Mouse (Mus musculus) embryo, embryonic 9.5 days (tissue): ENCODE results near the gene D17H6S53E.

Experiments used
- DNase-seq: peaks from one replicate; pipeline ENCODE4 v3.0.0-alpha.2; 2017; ENCODE audit errors: extremely low spot score

D17H6S53E gene

DNA sequence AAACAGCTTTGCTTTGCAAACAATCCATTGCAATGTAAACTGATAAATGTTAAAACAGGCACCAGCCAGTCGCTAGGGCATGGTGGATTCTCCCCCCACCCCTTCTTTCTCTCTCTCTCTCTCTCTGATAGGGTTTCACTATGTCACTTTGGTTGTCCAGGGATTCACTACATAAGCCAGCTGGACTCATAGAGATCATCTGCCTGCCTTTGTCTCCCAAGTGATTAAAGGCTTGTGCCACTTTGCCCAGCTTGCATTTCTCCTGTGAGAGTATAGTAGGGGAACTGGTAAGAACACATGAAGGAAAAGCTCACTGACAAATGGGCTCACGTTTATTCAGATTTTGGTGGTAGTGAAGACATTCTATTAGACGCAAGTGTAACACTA lies 6.0 kb downstream of the D17H6S53E start:
- no peak for DNase-seq

DNA sequence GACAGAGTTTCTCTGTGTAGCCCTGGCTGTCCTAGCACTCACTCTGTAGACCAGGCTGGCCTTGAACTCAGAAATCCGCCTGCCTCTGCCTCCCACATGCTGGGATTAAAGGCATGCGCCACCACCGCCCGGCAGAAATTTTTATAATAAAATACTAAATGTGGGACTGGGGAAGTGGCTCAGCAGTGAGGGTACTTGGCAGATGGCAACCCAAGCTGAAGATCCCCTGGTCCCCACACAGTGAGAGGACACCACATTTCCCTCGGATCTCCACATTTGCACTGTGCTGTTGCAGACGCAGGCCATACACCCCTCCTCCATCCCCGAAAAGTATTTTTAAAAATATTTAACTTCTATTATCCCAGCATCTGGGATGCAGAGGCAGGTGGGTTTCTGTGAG lies 7.3 kb downstream of the D17H6S53E start:
- no peak for DNase-seq

DNA sequence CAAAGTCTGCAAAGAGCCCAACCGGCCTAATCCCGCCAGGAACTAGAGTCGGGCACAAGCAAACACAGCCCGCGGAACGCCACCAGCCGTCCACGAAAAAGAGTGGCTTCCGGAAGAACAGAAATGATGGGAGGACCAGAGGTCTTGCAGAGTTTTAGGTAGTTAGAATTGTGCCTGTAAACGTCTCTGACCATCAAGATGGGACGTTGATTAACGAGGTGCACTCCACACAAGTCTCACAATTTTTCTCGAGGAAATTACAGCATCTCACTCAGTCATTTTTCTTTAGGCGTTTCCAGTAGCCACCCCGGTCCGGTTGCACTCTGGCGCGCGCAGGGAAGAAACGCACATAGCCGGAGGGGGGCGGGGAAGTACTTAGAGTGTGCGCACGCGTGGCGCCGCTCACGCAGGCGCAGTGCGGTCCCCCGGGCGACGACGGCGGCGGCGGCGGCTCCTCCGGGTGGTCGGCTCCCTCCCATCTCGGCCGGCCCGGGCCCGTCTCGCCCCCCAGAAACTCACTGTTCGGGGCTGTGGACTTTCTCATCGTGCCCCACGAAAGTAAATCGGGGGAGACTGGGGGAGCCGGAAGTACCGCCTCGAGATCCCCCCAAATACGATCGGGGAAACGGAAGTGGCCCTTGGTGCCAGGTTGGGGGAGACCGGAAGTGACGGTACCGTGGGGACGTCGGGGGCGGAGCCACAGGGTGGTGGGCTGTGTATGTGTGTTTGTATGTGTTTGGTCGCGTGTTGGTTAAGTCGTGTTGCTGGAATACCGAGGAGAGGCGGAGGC lies 8.8 kb downstream of the D17H6S53E start, which contains the start of gene Bag6:
TSS of gene Bag6 (plus strand) at position 378 of the 790 bp plus-strand sequence.
- DNase-seq, result peak; percentile 96

DNA sequence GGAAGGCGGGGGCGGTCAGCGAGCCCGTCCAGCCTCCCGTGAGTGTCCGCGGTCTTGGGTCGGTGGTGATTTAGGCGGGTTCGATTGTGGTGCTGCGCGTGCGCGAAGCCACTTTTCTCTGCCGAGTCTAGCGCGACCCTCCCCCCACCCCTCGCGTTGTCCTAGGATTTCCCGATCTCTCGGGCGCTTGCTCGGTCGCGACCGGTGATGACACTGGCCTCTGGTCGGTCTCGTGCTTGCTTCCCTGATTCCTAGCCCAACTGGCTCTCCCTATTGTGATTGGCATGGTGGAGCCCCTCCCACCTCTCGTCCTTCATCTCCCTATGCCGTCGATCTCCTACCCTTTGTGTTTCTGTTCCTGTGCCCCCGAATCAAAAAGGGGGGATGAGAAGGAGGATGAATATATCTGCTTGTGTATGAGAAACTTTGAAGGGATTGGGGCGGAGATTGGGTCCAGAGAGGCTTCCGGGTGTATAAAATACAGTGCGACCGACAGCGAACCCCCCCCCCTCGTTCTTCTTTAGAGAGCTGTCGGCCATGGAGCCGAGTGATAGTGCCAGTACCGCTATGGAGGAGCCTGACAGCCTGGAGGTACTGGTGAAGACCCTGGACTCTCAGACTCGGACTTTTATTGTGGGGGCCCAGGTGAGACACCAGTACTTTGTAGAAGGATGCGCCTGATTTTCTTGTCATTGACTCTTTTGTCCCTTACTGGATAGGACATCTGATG lies 9.6 kb downstream of the D17H6S53E start:
- DNase-seq, result no peak

DNA sequence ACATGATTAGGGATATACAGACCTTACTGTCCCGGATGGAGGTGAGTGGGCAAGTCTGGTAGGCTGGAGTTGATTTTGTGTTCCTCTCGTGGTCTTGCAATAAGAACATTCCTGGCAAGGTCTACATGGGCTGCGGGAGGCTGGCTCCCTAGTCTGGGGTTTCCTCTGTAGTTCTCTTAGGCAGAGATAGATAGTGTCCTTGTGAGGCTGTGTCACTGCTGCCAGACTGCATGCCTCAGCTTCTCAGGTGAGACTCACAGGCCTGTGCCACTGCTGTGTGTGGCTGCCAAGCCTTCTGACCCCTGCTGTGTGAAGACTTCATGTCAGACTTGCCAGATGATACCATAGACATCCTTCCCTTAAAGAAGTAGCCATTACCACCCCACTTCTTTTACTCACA lies 13.1 kb downstream of the D17H6S53E start:
- DNase-seq, result no peak

DNA sequence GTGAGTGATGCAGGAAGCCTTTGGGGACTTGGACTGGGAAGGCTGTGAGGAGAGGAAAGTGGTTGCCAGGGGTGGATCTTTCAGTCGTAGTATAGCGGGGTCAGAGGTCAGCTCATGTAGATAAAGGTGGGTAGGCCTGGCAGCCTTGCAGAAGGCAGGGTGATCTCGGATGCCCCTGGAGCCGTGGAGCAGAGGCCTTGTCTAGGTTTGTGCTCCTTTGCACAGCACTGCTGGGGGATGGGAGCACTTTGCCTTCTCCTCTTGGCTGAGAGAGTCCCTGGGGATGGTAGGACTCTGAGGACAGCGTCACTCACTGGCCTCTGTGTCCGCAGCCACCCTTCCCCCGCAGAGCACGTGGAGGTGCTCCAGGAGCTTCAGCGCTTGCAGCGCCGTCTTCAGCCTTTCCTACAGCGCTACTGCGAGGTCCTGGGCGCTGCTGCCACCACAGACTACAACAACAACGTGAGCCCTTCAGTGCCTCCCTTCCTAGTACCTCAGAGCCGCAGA lies 14.4 kb downstream of the D17H6S53E start:
- no peak for DNase-seq

DNA sequence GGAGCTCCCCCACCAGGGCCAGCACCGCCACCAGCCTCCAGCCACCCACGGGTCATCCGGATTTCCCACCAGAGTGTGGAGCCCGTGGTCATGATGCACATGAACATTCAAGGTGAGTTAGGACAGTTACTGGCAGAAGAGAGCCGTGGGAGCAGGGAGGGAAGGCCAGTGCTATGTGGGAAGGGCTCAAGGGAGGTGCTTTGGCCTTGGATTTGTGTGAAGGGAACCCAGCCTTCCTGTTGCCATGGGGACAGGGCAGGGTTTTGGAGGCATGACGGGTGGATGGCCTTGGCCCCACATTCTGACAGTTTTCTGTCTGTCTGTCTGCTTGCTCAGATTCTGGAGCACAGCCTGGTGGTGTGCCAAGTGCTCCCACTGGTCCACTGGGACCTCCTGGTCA lies 15.8 kb downstream of the D17H6S53E start:
- no peak for DNase-seq

DNA sequence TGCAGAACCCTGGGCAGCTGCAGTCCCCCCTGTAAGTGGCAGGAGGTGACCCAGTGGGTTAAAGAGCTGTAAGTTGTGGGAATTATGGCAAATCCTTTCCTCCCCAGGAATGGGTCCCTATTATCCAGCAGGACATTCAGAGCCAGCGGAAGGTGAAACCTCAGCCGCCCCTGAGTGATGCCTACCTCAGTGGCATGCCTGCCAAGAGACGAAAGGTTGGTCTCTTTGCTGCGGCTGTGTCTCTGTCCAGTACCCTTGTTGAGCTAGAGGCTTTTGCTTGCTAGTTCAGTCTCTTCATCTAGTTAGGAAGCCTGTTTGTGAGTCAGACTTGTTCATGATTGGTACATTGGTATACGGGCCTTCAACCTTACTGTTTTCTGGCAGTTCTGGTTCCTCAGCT lies 20.0 kb downstream of the D17H6S53E start:
- DNase-seq, result no peak

DNA sequence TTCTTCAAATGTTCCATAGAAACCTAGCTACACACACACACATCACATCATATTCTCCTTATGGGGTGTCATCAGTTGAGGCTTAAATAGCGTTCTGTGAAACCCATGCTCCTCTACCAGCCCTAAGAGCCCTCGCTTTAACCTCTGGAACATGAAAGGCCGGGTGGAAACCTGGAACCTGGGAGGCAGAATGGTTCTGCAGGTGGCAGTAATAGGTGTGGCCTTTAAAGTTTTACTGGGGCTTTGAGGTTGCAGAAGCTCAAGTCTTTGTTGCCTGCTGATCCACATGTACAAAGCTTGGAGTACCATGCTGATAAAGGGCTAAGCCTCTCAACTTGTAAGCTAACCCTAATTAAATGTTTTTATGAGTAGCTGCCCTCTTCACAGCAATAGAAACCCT lies 21.2 kb downstream of the D17H6S53E start:
- peak; percentile 36 for DNase-seq

DNA sequence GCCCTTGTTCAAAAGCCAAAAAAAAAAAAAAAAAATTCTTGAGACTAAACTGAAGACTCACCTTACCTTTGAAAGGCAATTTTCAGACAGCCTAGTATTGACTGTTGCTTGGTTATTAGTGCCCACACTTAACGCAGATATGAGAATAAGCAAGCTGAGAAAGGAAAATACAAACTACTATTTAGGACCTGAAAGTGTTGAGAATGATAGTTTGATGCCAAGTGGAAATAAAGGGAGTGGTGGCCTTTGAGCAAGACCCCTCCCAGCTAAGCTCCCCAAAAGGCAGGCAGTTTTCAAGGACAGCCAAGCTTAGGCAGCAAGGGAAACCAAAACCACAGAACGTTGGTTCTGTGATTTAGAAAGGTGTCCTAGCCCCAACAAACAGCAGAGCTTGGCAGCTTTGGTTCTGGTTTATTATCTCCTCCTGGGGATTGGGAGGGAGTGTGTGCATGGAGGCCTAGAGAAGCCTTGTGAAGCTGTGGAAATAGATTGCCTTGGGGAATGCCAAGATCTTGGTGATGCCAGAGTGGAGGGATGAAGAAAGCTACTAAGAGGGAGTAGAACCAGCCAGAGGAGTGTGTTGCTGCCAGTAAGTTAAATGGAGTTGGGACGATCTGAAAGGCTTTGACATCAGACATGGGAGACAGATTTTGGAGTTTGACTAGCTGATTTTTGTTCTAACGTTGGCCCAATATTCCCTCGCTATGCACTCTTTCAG lies 21.9 kb downstream of the D17H6S53E start:
- no peak for DNase-seq

DNA sequence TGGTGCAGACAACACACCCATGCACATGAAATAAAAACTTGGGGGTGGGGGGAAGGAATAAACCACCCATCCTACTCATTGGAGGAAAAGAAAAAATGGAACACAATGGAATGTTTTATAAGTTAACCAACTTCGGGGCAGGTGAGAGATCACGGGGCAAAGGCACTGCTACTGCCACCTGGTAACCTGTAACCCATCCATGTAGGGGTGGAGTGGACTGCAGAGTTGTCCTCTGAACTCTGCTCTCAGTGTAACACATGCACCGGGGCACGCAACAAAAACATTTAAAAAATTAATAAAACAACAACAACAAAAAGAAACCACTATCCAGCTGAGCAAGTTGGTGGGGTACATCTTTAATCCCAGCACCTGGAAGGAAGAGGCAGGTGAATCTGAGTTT lies 25.9 kb downstream of the D17H6S53E start:
- DNase-seq, result no peak

DNA sequence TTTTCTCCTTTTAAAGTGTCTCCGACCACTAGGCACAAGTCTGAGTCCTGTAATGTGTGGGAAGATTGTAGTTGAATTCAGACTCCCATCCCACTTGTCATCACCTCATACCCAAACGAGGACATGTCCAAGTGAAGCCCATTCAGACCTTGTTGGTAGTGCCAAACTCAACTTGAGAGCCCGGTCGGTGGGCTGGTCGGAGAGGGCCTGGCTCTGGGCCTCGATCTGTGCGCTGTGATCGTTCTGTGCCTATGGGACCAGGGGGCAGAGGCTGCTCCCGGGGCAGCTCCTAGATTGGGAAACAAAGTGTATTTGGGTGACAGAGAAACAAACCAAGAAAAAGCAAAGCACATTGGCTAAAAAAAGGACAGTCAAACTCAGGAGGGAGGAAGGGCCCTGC lies 26.9 kb downstream of the D17H6S53E start:
- no peak for DNase-seq

DNA sequence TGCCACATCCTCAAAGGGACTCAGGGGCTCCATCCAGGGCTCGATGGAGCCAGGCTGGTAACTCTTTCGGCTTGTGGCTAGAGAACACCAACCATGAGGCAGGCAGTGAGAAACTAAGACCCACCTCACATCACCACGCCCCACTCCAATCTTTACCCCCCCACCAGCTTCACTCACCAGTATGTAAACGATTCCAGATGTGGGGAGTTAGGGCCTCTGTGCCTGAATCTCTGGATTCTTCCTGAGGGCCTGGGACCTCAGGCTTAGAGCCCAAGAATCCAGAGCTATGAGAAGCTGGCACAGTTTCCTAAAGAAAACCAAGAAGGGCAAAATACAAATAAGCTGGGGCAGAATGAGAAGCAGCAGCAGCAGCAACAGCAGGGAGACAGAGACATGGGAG lies 27.8 kb downstream of the D17H6S53E start:
- DNase-seq, result no peak

DNA sequence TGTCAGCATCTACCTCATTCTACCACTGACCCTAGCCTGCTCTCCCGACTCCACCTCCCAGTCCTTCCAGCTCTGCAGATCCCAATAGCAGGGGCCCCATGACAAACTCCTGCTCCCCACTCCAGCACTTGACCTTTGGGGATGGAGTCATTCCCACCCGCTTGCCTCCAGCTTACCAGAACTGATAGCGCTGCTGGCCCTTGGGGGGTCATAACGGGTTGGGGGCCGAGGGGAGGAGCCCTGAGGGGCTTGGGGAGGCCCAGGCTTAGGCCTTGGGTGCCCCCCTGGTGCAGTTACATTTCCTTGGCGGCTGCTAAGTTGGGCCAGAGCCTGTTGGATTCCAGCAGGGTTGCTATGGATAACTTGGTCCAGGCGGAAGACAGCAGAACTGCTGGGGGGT lies 28.4 kb downstream of the D17H6S53E start:
- DNase-seq, result no peak

DNA sequence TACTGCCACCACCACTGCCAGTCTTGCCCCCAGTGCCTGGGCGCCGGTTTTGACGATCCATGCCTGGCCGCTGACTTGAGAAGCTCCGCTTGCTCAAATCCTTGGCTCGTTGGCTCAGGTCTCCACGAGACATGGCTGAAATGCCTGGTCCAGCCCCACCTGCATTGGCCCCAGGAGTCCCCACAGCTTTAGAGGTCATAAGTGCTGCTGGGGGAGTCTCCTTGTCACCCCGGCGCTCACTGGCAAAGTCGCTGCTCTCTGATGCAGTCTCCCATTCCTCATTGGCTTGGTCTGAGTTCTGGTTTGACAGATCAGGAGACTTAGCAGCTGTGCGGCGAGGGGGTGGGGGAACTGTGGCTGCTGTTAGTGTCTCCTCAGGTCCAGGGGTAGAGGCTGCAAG lies 29.3 kb downstream of the D17H6S53E start:
- DNase-seq, result no peak

DNA sequence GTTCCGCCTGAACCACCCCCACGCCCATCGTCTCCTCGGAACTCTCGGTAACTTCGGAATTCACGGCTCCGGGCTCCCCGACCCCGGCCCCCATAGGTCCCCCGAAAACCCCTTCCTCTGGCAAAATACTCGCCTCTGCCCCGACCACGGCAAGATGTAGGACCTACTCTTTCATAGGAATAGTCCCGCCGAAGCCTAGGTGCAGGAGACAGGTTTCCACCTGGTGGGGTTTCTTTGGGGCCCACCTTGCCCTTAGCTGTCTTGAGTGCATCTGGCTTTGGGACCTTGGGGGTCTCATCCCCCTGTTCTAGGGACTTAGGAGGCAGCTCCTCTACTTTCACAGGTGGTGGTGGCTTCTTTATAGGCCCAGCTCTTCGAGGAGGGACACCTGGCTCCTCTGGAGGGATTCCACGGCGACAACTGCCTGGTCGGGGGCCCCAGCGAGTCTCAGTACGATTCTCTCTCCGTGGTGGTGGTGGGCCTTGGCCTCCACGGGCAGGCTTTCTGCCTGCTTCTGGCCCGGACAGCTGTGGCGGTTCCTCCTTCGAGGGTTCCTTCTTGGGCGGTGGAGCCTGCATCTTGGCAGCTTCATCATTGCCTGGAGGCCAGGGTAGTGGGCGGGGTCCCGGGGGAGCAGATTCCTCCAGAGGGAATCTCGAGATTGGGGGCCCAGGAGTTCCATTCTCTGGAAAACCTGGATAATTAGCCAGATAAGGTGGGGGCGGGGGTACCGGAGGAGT lies 30.5 kb downstream of the D17H6S53E start:
- no peak for DNase-seq

DNA sequence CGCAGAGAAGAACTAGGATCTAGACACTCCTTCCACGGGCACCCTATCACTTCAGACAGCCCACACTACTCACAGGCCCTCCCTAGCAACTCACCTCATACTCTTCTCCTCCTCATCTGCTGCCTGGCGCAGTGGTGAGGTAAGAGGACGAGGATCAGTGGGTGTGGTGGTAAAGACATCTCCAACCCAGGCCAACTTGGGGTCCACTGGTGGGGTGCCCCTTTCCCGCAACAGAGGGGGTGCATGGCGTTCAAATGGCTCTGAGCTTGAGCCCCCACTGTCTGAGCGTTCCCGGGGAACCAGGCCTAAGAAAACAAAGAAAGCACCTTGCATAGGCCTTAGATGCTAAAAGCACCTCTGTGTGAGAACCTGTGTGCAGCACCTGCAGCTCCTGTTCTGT lies 31.1 kb downstream of the D17H6S53E start:
- no peak for DNase-seq

DNA sequence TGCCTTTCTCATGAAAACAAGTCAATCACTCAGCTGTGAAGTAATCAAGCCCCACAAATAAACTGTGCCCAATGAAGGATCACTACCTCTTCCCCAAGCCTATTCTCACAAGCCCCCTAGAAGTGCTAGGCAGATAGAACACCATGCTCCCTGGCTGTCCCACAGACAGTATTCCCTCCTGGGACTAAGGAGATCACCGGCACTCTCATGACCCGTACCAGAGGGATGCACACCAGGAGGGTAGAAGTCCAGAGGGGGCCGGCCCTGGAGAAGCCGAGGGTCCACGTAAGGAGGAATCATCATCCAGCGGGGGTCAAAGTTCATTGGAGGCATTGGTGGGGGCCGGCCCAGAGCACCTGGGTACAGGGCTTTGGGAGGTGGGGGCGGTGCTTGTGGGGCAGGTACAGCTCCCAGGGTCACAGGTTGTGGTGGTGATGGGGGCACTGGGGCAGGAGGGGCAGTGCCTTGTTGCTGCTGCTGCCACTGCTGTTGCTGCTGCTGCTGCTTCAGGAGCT lies 31.5 kb downstream of the D17H6S53E start:
- DNase-seq, result no peak

DNA sequence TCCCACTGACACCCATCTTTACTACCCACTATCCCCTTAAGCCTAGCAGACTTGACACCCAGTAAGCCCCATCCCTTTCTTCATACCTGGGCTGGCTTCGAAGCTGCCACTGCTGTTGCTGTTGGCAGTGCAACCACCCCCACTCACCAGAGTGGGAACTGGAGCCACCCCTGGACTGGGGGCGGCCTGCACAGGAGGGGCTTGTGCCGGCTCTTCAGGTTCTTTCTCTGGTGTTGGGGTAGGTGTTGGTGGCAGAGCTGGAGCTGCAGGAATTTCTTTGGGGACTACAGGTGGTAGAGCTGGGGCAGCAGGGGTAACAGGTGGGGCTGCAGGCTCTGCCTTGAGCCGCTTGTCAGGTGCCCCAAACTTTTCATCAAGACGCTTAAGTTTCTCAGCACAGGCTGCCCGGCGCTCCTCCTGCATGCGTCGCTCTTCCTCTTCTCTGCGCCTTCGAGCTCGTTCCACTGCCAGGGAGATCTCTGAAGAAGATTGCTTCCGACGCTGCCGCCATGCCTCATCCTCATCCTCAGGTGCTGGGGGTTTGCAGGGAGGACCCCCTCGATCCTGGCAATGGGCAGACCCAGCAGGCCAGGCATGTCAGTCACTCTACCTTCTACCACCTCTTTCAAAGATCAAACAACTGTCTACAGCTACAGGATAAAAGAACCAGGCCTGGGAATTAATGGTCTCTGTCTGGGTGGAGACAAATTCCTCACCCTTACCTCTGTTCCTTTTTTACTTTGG lies 32.8 kb downstream of the D17H6S53E start:
- DNase-seq, result no peak

DNA sequence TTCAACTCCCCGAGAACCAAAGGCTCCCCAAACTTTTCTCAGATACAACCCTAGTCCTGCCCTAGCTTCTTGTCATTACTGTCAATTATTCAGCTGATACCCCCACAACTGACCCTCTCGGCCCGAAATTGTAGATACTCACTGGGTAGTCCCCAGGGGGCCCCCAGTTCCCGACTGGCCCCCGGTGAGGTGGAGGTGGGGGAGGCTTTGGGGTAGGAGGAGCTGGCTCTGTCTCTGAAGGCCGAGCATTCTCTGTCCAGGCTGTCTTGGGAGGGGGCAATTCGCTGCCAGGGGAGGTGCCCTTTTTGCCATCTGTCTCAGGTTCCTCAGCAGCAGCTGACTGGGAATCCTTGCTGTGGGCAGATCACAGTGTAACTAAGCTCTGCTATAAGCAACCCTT lies 33.5 kb downstream of the D17H6S53E start:
- no peak for DNase-seq

DNA sequence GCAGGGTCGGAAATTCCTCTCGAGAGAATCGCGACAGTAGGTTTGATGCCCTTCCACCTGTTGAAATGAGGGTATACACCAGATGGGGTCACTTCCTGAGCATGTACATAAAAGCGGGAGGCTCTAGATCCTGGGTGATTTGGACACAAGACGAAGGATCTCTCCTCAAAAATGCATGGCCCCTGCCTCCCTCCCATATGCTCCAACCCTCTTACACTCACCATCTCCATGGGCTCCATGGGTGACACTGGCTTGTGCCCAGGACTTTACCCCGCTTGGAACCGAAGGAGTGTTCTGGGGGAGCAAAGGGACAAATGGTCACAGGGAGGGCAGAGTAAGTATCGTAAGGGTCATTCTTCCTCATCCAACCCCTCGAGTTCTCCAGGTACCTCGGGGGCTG lies 35.2 kb downstream of the D17H6S53E start:
- no peak for DNase-seq
